Mouse (Mus musculus): Measurements from ENCODE around the gene Cabp1. TPM values are rescaled to one million over a fixed set of nuclear protein-coding genes. Genes with fewer than 3 reads are reported as not detected.

Gene Cabp1
- polyA plus RNA-seq, 1 experiment from 2014 or later, result 6.6 TPM

- Histone ChIP-seq H3K27ac (replicated peaks; ENCODE audit: low read depth, low read length) (peak overlapping the region; percentile 65), H3K4me1 (ENCODE audit: control insufficient read depth, insufficient read depth, low read length) (peaks cover 8% of the 10 kb centered on the region), H3K27me3 (ENCODE audit: control insufficient read depth, insufficient read depth, low read length) (no peaks in the 10 kb centered on the region), H3K4me3 (replicated peaks; ENCODE audit: low read depth, low read length) (0 out of 2 replicates have a peak overlapping the region, but pooled peaks have one; percentile 13), H3K9ac (replicated peaks; ENCODE audit: low read length) (peak overlapping the region; percentile 30; the same call in 1 of the 2 replicates), H3K36me3 (ENCODE audit: control insufficient read depth, insufficient read depth, low read length) (no peaks in the 10 kb centered on the region), H3K4me2 (ENCODE audit: low read length) (peak overlapping the region; percentile 51), H3K9me3 (ENCODE audit: control insufficient read depth, low read length) (no peaks in the 10 kb centered on the region)
- DNase-seq, result peak; percentile 55
- WGBS, result 11% methylated on average over 23 of the region's 23 CpGs
- no peak; the same call in 1 of the 2 replicates for ATAC-seq (ENCODE audit: low FRiP score, low TSS enrichment)
Measured at GRCm38 (mm10) chr5:115203735-115204561, 9.8 kb upstream of the Cabp1 start.

GRCm38 (mm10) chr5:115194626-115195221 lies 543 bp upstream of the Cabp1 start:
- H3K27me3 ChIP-seq (ENCODE audit: control insufficient read depth, insufficient read depth, low read length), result peaks cover 54% of the 10 kb centered on the region
- no peak overlapping the region for H3K27ac ChIP-seq (replicated peaks; ENCODE audit: low read depth, low read length)
- peak overlapping the region; percentile 61 for H3K4me3 ChIP-seq (replicated peaks; ENCODE audit: low read depth, low read length)
- ATAC-seq (ENCODE audit: low FRiP score, low TSS enrichment), result no peak
- no peaks in the 10 kb centered on the region for H3K36me3 ChIP-seq (ENCODE audit: control insufficient read depth, insufficient read depth, low read length)
- no peaks in the 10 kb centered on the region for H3K9me3 ChIP-seq (ENCODE audit: control insufficient read depth, low read length)
- WGBS, result 5% methylated on average over 12 of the region's 12 CpGs
- no peak for DNase-seq
- peak overlapping the region; percentile 67; the same call in 1 of the 2 replicates for H3K9ac ChIP-seq (replicated peaks; ENCODE audit: low read length)
- H3K4me1 ChIP-seq (ENCODE audit: control insufficient read depth, insufficient read depth, low read length), result peaks cover 17% of the 10 kb centered on the region
- peak overlapping the region; percentile 99 for H3K4me2 ChIP-seq (ENCODE audit: low read length)

- H3K27ac ChIP-seq (replicated peaks; ENCODE audit: low read depth, low read length), result no peak overlapping the region
- H3K9ac ChIP-seq (replicated peaks; ENCODE audit: low read length), result peak overlapping the region; percentile 67
- ATAC-seq (ENCODE audit: low FRiP score, low TSS enrichment), result no peak; the same call in 1 of the 2 replicates
- DNase-seq, result peak; percentile 59
- H3K4me1 ChIP-seq (ENCODE audit: control insufficient read depth, insufficient read depth, low read length), result peaks cover 17% of the 10 kb centered on the region
- WGBS, result 1% methylated on average over 34 of the region's 34 CpGs
- no peaks in the 10 kb centered on the region for H3K36me3 ChIP-seq (ENCODE audit: control insufficient read depth, insufficient read depth, low read length)
- peaks cover 55% of the 10 kb centered on the region for H3K27me3 ChIP-seq (ENCODE audit: control insufficient read depth, insufficient read depth, low read length)
- peak overlapping the region; percentile 99 for H3K4me2 ChIP-seq (ENCODE audit: low read length)
- peak overlapping the region; percentile 61 for H3K4me3 ChIP-seq (replicated peaks; ENCODE audit: low read depth, low read length)
- no peaks in the 10 kb centered on the region for H3K9me3 ChIP-seq (ENCODE audit: control insufficient read depth, low read length)
Measured at GRCm38 (mm10) chr5:115193226-115193625, 955 bp downstream of the Cabp1 start.

- Histone ChIP-seq H3K36me3 (ENCODE audit: control insufficient read depth, insufficient read depth, low read length) (no peaks in the 10 kb centered on the region), H3K4me1 (ENCODE audit: control insufficient read depth, insufficient read depth, low read length) (peaks cover 17% of the 10 kb centered on the region), H3K4me3 (replicated peaks; ENCODE audit: low read depth, low read length) (peak overlapping the region; percentile 61), H3K27me3 (ENCODE audit: control insufficient read depth, insufficient read depth, low read length) (peaks cover 55% of the 10 kb centered on the region), H3K27ac (replicated peaks; ENCODE audit: low read depth, low read length) (no peak overlapping the region), H3K4me2 (ENCODE audit: low read length) (peak overlapping the region; percentile 99), H3K9me3 (ENCODE audit: control insufficient read depth, low read length) (no peaks in the 10 kb centered on the region), H3K9ac (replicated peaks; ENCODE audit: low read length) (peak overlapping the region; percentile 67; the same call in 1 of the 2 replicates)
- 12% methylated on average over 7 of the region's 7 CpGs for WGBS
- ATAC-seq (ENCODE audit: low FRiP score, low TSS enrichment), result no peak
- no peak for DNase-seq
Measured at GRCm38 (mm10) chr5:115192828-115193195, 1.4 kb downstream of the Cabp1 start.

- no peak overlapping the region for H3K4me3 ChIP-seq (replicated peaks; ENCODE audit: low read depth, low read length)
- H3K9me3 ChIP-seq (ENCODE audit: control insufficient read depth, low read length), result no peaks in the 10 kb centered on the region
- H3K36me3 ChIP-seq (ENCODE audit: control insufficient read depth, insufficient read depth, low read length), result no peaks in the 10 kb centered on the region
- H3K4me2 ChIP-seq (ENCODE audit: low read length), result peak overlapping the region; percentile 99
- ATAC-seq (ENCODE audit: low FRiP score, low TSS enrichment), result no peak
- 8% methylated on average over 29 of the region's 29 CpGs for whole genome bisulfite sequencing
- peaks cover 55% of the 10 kb centered on the region for H3K27me3 ChIP-seq (ENCODE audit: control insufficient read depth, insufficient read depth, low read length)
- H3K4me1 ChIP-seq (ENCODE audit: control insufficient read depth, insufficient read depth, low read length), result peaks cover 17% of the 10 kb centered on the region
- peak overlapping the region; percentile 23; the same call in 1 of the 2 replicates for H3K9ac ChIP-seq (replicated peaks; ENCODE audit: low read length)
- DNase-seq, result peak; percentile 67
- H3K27ac ChIP-seq (replicated peaks; ENCODE audit: low read depth, low read length), result no peak overlapping the region
Measured at GRCm38 (mm10) chr5:115191880-115192827, 2.0 kb downstream of the Cabp1 start.

- no peaks in the 10 kb centered on the region for H3K9me3 ChIP-seq (ENCODE audit: control insufficient read depth, low read length)
- no peak overlapping the region for H3K27ac ChIP-seq (replicated peaks; ENCODE audit: low read depth, low read length)
- H3K27me3 ChIP-seq (ENCODE audit: control insufficient read depth, insufficient read depth, low read length), result peaks cover 47% of the 10 kb centered on the region
- no peak for DNase-seq
- H3K4me3 ChIP-seq (replicated peaks; ENCODE audit: low read depth, low read length), result no peak overlapping the region
- H3K36me3 ChIP-seq (ENCODE audit: control insufficient read depth, insufficient read depth, low read length), result no peaks in the 10 kb centered on the region
- no peak overlapping the region for H3K4me2 ChIP-seq (ENCODE audit: low read length)
- no peak for ATAC-seq (ENCODE audit: low FRiP score, low TSS enrichment)
- 83% methylated on average over 12 of the region's 12 CpGs for WGBS
- H3K9ac ChIP-seq (replicated peaks; ENCODE audit: low read length), result no peak overlapping the region
- H3K4me1 ChIP-seq (ENCODE audit: control insufficient read depth, insufficient read depth, low read length), result peaks cover 27% of the 10 kb centered on the region
Measured at GRCm38 (mm10) chr5:115190081-115190480, 4.1 kb downstream of the Cabp1 start.

GRCm38 (mm10) chr5:115188824-115189223 lies 5.4 kb downstream of the Cabp1 start:
- peaks cover 41% of the 10 kb centered on the region for H3K27me3 ChIP-seq (ENCODE audit: control insufficient read depth, insufficient read depth, low read length)
- ATAC-seq (ENCODE audit: low FRiP score, low TSS enrichment) (no peak), DNase-seq (peak; percentile 73)
- no peaks in the 10 kb centered on the region for H3K9me3 ChIP-seq (ENCODE audit: control insufficient read depth, low read length)
- H3K4me2 ChIP-seq (ENCODE audit: low read length), result no peak overlapping the region
- no peak overlapping the region for H3K27ac ChIP-seq (replicated peaks; ENCODE audit: low read depth, low read length)
- peaks cover 29% of the 10 kb centered on the region for H3K4me1 ChIP-seq (ENCODE audit: control insufficient read depth, insufficient read depth, low read length)
- H3K9ac ChIP-seq (replicated peaks; ENCODE audit: low read length), result no peak overlapping the region
- no peaks in the 10 kb centered on the region for H3K36me3 ChIP-seq (ENCODE audit: control insufficient read depth, insufficient read depth, low read length)
- WGBS, result 49% methylated on average over 5 of the region's 5 CpGs
- H3K4me3 ChIP-seq (replicated peaks; ENCODE audit: low read depth, low read length), result no peak overlapping the region
